Mouse (Mus musculus) urinary bladder, postnatal 4 days (tissue): ENCODE measurements around the gene Dusp3.

Experiments used
- DNase-seq, 2 experiments: peaks; one replicate each; pipeline ENCODE4 v3.0.0; 2021 to 2022; ENCODE audit warnings: low spot score in 2 of 2

The Dusp3 gene

DNA sequence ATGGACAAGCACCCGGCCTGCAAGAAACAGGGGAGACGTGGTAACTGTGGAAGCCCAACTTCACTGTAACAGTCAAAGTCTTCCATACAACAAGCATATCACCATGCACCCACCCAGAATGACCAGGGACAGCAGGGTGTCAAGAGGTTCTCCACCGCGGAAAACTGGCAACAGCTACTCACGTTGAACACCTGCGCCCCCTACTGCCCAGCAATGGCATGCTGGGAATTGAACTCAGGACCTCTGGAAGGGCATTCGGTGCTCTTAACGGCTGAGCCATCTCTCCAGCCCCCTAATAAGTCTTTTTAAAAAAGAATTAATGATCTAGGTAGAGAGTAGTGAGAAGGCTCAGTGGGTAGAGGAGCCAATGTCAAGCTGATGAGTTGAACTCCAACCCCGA, 11.9 kb downstream of the Dusp3 start:
- DNase-seq, result no peak

DNA sequence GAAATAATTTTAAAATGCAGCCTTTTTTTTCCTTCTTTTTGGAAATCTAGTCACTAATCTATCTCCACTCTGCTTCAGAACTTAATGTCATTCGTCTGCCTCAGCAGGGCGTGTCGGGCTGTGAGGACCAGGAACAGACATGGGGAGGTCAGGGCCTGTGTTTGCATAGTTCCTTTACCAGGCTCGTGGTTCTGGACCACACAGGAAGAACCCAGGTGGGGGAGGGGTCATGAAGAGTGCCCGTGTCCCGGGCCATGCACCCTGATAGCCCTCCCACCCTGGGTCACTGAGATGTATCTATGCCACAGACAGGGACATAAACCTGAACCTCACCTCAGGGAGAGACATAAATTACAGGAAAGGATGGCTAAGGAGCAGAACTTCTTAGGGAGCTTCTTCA, 12.6 kb downstream of the Dusp3 start:
- no peak for DNase-seq

DNA sequence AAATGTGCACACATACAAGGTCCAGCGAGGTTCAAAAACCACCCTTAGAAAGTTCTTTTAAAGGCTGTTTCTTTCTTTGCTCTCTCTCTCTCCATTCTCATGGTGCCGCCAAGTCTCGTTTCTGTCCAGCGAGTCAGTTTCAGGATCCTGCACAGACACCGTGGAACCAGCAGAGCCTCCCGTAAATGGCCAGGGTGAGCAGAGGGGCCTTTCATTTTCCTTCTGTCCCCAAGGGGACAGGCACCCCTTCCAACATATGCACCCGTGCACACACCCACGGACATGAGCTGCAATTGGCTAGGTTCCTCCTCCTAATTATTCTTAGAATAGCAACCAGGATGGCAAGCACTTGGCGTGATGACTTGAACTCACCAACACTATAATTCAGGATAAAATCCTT, 13.3 kb downstream of the Dusp3 start:
- no peak for DNase-seq

DNA sequence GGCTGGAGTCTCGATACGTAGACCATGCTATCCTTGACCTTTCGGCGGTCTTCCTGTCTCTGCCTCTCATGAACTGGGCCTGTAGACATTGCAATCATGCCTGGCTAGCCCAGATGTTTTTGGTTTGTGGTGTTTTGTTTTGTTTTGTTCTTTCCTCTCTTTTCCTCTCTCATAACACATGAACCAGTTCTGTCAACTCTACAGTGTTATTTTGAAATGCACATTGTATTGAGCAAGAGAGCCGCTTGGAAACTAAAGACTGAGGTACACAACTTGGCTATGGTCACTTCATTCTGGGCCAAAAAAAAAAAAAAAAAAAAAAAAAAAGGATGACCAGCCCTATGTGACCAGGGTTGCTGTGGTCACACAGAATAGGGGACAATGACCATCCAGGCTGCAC, 14.2 kb downstream of the Dusp3 start:
- no peak for DNase-seq

DNA sequence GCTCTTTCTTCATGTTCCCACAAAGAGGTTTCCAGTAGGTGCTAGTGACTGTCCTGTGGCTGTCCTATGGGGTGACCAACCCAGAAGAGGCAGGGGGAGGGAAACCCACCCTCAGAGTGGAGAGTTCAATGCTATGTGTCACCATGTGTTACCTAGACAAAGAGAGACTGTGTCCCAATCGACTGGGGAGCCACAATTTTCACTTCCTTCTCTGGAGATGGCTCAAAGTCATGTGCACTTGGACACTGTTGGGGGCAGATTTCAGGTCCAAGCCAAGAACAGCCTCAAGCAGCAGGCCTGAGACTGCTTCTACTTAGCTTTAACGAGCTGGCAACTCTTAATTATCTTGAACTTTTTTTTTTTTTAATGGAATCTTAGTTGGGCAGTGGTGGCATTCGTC, 14.7 kb downstream of the Dusp3 start:
- no peak for DNase-seq

DNA sequence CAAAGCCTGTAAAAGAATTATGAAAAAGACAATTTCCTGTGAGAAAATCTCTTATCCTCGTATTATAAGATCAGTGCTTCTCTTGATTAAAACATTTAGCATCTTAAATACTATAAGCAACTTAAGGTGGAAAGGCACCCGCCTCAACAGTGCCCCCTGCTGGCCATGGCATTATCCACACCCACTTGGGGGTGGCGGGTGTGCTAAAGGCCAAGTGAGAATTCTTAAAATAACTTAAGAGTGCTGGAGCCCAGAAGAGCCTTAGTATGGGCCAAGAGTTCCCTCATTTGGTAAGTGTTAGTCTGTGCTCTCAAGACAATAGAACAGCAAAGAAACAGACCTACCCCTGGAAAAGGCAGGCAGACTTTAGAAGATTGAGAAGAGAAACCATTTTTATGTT, 15.4 kb downstream of the Dusp3 start:
- no peak for DNase-seq

DNA sequence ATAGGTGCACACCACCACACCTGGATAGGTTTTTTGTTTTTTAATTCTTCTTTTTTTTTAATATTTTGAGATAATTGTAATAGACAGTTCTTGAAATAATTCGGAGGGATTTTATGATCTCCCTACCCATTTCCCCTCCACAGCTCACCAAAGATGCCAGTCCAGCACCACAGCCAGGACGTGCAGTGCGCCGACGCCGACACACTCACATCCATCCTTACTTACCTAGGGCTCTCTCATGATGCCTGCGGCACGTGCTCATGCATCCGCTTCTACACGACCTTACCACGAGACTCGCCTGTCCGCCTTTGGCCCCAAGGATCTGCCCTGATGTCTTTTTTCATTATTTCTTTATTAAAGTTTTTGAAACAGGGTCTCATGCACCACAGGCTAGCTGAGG, 17.0 kb downstream of the Dusp3 start:
- no peak for DNase-seq

DNA sequence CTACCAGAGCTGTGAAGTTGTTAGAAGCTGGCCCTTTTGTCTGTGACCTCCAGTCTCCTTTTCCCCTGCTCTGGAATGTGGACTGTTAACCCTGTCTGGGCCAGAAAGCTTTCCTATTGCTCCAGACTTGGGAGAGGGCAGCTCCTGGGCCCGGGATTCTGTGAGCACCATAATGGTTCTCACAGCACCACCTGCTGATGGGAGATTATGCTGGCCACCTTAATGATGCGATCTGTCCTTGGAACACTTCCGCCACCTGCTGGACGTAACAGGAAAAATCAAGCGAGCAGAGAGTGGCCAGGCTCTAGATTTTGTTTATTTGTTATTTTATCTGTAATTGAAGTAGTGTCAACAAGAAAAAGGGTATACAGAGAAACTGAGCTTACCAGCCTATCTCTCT, 18.0 kb downstream of the Dusp3 start:
- DNase-seq, result peak; percentile 66 to 86

DNA sequence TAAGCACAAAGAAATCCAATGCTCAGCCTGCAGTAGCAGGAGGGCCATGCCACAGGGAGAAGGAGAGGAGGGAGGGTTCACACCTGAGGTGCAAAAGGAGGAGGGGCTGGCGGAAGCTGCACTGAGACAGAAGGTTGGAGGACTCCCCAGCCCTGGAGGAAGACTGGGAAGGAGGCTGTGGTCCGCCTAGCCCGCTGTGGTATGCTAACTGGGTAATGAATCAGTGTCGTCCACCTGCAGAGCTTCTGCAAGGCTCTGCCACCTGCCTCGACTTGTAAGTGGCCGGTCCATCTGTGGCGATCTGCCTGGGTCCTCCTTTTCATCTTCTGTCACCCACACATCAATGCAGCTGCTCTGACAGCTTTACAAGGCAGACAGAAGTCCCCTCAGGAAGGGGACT, 18.5 kb downstream of the Dusp3 start:
- no peak for DNase-seq

DNA sequence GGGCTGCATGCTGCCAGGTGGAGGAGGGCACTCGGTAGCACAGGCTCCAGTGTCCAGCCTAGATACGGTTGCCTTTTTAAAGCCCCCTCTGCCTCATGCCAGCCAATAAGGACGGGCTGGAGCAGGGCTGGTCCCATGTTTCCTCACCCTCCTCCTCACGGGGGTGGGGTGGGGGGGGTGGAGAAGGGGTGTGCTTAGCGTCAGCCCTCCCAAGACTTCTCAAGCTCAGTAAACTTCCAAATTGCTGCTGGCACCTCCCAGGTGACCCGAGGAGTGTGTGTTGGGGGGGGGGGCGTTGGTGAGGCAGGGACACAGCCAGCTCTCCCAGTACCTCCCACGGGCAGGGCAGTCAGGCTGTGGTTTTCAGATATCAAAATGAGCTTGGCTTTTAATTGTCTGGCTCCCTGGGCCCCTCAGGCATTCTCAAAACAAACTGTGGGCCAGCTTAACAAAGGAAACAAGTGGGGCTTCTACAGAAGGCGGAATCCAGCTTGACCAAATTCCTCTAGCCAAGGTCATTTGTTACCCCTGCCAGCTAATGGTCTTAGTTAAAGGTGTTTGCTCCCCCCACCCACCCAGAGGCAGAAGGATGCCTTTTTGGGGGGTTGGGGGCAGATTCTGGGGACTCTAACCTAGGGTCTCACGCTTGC, 19.7 kb downstream of the Dusp3 start, which contains the start of gene Sost:
TSS of gene Sost (minus strand) at position 51 of the 650 bp plus-strand sequence.
- DNase-seq, result no peak

DNA sequence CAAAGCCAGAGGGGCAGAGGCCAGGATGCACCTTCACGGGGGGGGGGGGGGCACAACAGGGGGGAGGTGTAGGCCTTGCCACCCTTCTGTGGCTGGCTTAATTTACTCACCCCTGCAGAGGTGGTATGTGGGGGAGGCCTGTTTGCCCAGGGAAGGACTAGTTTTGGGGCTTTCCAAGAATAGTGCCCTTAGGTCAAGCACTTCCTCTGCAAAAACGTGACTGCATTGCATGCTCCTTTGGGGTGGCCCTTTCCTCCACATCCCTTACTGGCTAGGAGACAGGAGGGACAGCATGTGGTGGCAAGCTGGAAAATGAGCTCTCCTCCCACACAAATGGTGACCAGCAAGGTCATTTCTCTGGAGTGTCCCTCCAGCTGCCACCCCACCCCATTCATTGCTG, 21.3 kb downstream of the Dusp3 start:
- no peak for DNase-seq

DNA sequence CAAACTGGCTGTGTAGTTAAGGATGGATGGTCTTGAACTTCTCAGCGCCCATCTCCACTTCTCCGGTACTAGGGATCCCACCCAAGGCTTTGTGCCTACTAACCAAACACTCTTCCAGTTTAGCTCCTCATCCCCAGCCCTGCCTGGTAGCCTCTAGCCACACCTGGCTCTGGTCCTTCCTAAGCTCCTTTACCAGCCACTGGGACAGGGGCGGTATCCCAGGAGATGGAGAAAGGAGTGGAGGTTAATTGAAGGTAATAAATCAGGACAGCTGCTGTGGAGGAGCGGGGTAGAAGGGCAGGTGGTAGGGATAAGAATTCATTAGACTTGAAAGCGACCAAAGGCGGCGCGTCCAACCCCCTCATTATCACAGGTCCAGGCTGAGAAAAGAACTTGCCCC, 22.2 kb downstream of the Dusp3 start:
- no peak for DNase-seq

DNA sequence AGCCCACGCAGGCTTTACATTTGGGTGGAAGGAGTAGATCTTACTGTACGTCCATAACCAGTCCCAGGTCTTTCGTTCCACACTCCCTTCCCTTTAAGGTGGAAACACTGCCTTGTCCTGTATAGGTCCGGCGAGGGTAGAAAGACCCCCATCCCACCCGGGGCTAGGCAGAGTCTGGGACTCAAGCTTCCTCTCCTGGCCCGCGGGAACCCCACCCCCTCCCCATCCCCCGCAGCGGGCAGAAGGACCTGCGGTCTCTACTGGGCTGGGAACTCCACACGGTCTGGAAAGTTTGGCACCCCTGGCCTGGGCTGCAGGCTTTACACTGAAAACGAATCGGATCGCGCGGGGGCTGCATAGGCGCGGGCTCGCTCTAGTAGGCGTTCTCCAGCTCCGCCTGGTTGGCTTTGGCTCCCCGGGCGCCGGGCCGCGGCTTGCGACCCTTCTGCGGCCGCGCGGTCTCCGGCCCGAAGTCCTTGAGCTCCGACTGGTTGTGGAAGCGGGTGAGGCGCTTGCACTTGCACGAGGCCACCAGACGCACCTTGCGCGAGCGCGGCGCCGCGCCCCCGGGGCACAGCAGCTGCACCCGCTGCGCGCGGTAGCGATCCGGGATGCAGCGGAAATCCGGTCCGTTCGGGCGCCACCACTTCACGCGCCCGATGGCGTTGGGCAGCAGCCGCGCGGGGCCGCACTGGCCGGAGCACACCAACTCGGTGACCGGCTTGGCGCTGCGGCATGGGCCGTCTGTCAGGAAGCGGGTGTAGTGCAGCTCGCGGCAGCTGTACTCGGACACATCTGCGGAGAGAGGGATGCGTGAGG, 23.1 kb downstream of the Dusp3 start:
- no peak for DNase-seq

DNA sequence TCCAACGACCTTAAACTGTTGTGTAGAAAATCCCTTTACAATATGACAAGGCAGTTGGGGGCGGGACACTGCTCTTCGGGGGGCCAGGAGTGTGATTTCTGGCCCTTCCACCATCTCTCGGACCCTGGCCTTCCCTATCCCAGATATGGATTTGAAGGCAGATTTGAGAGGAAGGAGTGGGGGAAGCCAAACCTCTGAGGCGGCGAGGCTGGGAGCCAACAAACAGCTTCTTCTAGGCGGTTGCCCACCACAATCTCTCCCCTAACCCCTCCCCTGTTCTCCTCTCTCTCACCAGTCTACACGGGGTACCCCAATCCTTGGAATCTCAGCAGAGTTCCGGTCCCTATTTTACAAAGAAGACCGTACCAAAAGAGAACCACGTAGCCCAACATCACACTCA, 23.8 kb downstream of the Dusp3 start:
- DNase-seq, result no peak

DNA sequence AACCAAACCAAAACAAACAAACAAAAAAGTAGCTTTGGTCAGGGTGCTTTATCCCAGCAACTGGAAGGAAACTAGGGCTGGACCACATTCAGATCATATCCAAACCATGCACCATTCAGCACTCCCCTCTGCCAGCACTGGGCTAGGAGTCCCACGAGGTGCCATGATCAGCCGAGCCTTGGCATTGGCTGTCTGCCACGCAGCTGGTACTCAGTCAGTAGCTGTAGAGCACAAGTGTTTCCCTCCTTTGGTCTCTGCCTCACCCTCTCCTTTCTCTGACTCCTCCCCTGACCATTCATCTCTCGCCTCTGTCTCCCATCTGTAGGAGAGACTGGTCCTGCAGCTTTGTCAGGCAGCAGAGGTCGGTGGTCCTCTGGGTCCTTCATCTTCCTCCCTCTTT, 29.3 kb downstream of the Dusp3 start:
- no peak for DNase-seq

DNA sequence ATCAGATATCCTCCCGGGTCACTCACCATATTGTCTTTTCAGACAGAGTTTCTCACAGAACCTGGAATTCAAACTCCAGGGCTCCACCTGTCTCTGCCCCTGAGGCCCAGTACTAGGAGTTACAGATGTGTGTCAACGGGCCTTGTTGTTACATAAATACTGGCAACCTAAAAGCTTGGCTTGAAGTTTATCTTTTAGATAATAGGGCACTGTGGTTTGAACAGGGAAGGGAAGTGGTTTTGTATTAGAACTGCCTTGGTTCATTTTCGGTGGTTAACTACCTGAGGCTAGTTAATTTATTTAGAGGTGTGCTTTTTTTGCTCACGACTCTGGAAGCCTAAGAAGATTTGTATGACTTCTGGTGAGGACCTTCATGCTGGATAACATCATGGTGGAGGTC, 33.4 kb downstream of the Dusp3 start:
- no peak for DNase-seq

DNA sequence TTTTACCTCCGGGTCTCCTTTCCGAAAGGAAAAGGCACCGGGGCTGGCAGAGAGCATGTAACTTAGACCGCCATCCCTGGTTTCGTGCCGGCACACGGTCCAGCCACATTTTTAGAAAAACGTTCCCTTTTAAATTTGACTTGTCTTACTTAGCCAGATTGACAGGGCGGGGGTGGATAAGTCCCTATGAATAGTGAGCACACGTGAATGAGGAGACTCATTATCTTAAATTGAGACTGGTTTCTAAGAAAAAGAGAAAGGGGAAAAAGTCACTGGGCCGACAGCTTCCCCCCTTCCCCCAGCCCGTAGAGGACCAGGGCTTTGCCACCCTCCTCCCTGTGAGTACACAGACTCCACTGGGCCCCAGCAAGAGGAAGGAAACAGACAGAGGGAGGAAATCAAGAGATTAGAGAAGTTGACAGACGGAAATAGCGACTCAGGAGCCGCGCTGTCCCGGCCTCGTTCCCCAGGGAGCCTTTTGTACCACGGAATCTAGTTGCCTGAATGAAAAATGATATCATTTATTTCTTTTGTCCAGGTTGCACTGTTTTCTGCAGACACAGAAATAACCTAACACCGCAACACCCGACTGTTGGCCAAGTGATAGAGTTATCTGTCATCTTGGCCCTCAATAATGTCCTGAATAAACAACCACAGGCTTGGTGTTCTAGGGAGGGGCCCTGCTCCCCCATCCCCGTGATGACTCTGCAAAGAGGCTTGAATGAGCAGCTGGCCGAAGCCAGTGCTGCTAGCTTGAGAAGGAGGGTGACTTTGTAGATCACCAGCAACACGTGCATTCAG, 34.1 kb downstream of the Dusp3 start:
- no peak for DNase-seq

DNA sequence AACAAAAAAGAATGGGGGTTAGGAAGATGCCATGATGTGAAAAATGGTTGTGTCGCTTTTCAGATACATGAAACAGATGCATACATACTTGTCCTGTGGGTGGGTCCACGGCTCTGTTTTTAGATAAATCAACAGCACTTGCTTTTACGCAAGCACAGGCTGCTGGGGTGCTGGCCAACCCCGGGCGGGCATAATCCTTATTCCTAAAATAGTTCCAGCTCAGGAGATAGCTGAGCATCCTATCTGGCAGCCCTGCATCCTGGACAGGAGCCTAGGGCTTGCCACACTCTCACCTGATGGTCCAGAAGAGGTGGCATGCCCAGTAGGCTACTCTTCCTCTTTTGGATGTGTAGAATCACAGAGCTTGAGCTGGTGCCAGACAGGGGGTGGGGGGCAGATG, 36.8 kb downstream of the Dusp3 start:
- no peak for DNase-seq

DNA sequence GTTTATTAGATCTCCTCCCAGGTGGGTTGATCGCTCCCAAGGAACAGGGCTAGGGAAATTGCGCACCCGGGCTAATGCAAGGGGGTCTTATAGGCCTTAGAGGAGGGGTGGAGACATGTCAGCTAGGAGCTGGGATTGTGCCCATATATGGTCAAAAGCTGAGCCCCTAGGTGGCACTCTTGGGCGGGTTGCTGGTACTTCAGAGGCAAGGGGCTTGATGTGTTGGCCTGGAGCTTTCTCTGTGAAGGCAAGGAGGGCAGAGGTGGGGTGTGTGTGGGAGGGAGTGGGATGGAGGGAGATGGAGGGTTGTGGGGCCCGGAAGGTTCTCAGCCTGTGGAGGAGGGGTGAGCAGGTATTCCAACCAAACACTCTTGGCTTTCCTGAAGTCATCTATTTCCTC, 40.3 kb downstream of the Dusp3 start:
- no peak for DNase-seq

DNA sequence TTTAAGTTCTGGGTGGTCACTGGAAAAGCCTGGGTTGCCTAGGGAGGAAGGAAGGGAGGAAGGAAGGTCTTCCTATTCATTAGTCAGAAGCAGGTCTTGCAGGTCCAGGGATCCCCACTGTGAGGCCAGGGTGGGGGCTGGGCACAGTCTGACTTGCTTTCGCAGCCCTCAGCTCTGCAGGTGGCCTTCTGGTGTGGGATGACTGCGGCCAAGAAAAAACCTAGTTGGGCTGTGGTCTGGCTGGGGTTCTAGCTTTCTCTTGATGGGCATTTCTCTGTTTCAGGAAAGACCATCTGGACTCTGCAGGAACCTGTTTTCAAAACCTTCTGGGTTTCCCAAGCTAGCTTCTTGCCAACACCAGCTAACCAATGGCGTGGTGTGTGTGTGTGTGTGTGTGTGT, 43.8 kb downstream of the Dusp3 start:
- no peak for DNase-seq

DNA sequence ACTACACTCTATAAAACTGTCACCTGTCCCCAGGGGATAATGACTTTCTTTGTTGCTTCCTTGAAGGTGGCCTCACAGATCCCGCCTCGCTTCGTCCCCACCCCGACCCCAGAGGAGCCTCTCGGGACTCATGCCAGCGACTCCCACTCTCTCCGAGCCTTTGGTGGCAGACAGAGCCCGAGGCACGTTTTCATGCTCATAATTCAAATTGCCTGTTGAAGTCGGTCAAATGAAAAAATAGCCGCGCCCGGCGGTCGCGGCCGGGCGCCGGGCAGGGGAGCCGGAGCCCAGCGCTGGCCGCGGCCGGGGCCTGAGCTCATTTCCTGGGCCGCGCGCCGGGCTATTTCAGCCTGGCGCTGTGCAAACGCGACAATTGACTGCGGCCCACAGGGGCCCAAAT, 49.7 kb downstream of the Dusp3 start:
- no peak for DNase-seq

DNA sequence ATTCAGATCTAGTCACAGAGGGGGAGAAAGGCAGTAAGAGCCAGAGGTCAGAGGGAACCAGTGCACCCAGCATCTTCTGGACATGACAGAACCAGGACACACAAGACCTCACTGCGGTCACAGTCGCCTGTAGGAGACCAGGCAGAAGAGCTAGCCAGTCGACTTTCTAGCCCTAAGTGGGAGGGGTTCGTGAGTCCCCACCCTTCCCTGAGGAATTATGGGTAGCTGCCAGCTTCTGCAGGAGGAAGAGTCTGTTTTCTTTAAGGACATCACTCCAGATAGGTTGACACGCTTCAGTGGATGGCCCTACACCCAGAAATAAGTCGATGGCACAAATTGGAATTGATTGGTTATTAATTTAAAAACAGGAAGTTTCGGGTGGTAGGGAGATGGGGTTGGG, 50.4 kb downstream of the Dusp3 start:
- no peak for DNase-seq

DNA sequence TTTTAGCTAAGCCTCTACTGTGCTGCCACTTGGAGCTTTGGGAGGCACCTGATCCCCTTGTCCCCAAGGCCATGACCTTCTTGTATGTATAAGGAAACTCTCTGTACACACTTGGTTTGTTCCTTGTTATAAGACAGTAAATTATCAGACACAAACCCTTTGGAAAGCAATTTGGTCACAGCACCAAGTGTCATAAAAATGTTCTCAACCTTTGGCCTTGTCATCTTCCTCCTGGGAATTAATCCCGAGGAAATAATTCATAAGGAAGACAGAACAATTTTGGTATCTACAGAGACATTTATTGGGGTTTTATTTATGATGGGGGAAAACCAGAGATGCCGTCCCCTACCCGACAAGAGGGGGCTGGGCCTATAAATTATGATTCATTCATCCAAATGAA, 51.1 kb downstream of the Dusp3 start:
- DNase-seq, result no peak
